Mouse (Mus musculus): ENCODE measurements around the gene Sox12.

The Sox12 gene

GRCm38 (mm10) chr2:152357254-152357653 lies 40.6 kb downstream of the Sox12 start:
- DNase-seq = no peak

- no peak for DNase-seq
Measured at GRCm38 (mm10) chr2:152349842-152350540, 47.9 kb downstream of the Sox12 start.

GRCm38 (mm10) chr2:152349205-152349604 lies 48.7 kb downstream of the Sox12 start:
- no peak for DNase-seq

- DNase-seq = no peak
Measured at GRCm38 (mm10) chr2:152347722-152348121, 50.1 kb downstream of the Sox12 start.

GRCm38 (mm10) chr2:152346776-152347465 lies 50.9 kb downstream of the Sox12 start:
- no peak for DNase-seq

GRCm38 (mm10) chr2:152345393-152345792 lies 52.5 kb downstream of the Sox12 start:
- no peak for DNase-seq

GRCm38 (mm10) chr2:152344909-152345308 lies 53.0 kb downstream of the Sox12 start:
- DNase-seq = no peak

GRCm38 (mm10) chr2:152344361-152344760 lies 53.5 kb downstream of the Sox12 start:
- DNase-seq = no peak

All from cerebellum, adult 11 months (tissue).